Mouse (Mus musculus) myocyte (in vitro differentiated cells): ENCODE measurements around the gene Gm11541. TPM values are rescaled to one million over a fixed set of nuclear protein-coding genes. Genes with fewer than 3 reads are reported as not detected.

Experiments
- H3K27me3 ChIP-seq: one replicate; pipeline ENCODE4 v1.6.1; 2011; ENCODE audit not compliant: control insufficient read depth, insufficient read depth, insufficient read length
- H3K36me3 ChIP-seq: one replicate; pipeline ENCODE4 v1.6.1; 2011; ENCODE audit not compliant: control insufficient read depth, insufficient read depth
- H3K4me2 ChIP-seq: one replicate; pipeline ENCODE4 v1.6.1; 2011; ENCODE audit warnings: low read depth, control low read depth
- H3K4me3 ChIP-seq: one replicate; pipeline ENCODE4 v1.5.1; 2011; ENCODE audit warnings: mild to moderate bottlenecking, control low read depth, moderate library complexity
- H3K79me2 ChIP-seq: one replicate; pipeline ENCODE4 v1.6.1; 2011; ENCODE audit not compliant: control insufficient read depth, insufficient read depth
- H3ac ChIP-seq: one replicate; pipeline ENCODE4 v1.6.1; 2011; ENCODE audit not compliant: control insufficient read depth, insufficient read length
- CEBPB ChIP-seq: IDR thresholded peaks from 2 replicates; pipeline ENCODE4 v1.6.1; 2011; ENCODE audit warnings: mild to moderate bottlenecking, moderate library complexity; ENCODE audit not compliant: poor library complexity, insufficient read depth, severe bottlenecking
- E2F4 ChIP-seq: IDR thresholded peaks from one replicate; pipeline ENCODE4 v1.6.1; 2011; ENCODE audit warnings: mild to moderate bottlenecking, control low read depth, moderate library complexity; ENCODE audit not compliant: insufficient read depth
- MAX ChIP-seq: IDR thresholded peaks from one replicate; pipeline ENCODE4 v1.6.1; 2011; ENCODE audit warnings: low read depth, mild to moderate bottlenecking, control low read depth
- MYOD1 ChIP-seq, 3 experiments: IDR thresholded peaks; one replicate each; pipeline ENCODE4 v1.6.1; 2011; ENCODE audit warnings: control low read depth in 2 of 3, low read depth in 2 of 3, mild to moderate bottlenecking in 2 of 3, moderate library complexity in 1 of 3; ENCODE audit not compliant: insufficient read length in 2 of 3, control insufficient read depth in 1 of 3
- MYOG ChIP-seq, 3 experiments: IDR thresholded peaks; one replicate each; pipeline ENCODE4 v1.6.1; 2011; ENCODE audit warnings: control low read depth in 2 of 3, low read depth in 2 of 3, mild to moderate bottlenecking in 2 of 3; ENCODE audit not compliant: insufficient read length in 2 of 3, control insufficient read depth in 1 of 3, insufficient read depth in 1 of 3
- POLR2A ChIP-seq: IDR thresholded peaks from one replicate; pipeline ENCODE4 v1.6.1; 2011; ENCODE audit warnings: low read depth, mild to moderate bottlenecking, control low read depth, moderate library complexity; ENCODE audit not compliant: insufficient read length
- POLR2AphosphoS2 ChIP-seq: IDR thresholded peaks from one replicate; pipeline ENCODE4 v1.6.1; 2011; ENCODE audit warnings: low read depth, control low read depth; ENCODE audit not compliant: insufficient read length
- REST ChIP-seq: IDR thresholded peaks from one replicate; pipeline ENCODE4 v1.6.1; 2011; ENCODE audit warnings: mild to moderate bottlenecking, control low read depth, moderate library complexity; ENCODE audit not compliant: insufficient read depth, insufficient read length
- SRF ChIP-seq: IDR thresholded peaks from one replicate; pipeline ENCODE4 v1.6.1; 2011; ENCODE audit warnings: low read depth; ENCODE audit not compliant: control insufficient read depth, insufficient read length
- TCF12 ChIP-seq: IDR thresholded peaks from one replicate; pipeline ENCODE4 v1.6.1; 2011; ENCODE audit warnings: mild to moderate bottlenecking, control low read depth; ENCODE audit not compliant: poor library complexity, insufficient read depth, severe bottlenecking
- TCF3 ChIP-seq: IDR thresholded peaks from one replicate; pipeline ENCODE4 v1.6.1; 2011; ENCODE audit warnings: low read depth, control low read depth; ENCODE audit not compliant: insufficient read length
- USF1 ChIP-seq: IDR thresholded peaks from one replicate; pipeline ENCODE4 v1.6.1; 2011; ENCODE audit warnings: low read depth, mild to moderate bottlenecking, control low read depth, moderate library complexity
- polyA plus RNA-seq: library from polyadenylated mRNA; unstranded; fragments of >200 nt; fragmentation: generic; extraction: Trizol; gene quantifications from one replicate; pipeline ENCODE4 v1.2.1, GENCODE M21; 2012; ENCODE audit warnings: missing spikeins

Gm11541 gene
- polyA plus RNA-seq, 1 experiment: not detected

DNA sequence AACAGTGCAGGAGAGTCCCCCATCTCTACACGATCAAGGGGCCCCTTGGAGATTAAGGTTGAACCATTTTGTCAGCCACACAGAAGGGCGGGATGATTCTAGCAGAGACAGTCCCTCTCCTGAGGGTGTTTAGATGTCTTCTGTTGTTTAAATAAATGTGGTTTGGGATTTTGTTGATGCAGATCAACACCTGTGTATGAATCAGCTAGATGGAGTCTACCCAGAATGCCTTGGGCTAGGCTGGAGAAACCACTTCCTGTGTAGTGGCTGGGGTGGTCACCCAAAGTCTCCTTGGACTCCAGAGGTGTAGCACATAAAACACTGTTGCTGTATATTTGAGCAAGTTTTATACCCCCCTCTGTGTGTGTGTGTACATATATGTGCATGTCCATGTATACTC lies 14.9 kb upstream of the Gm11541 start:
- H3K4me3 ChIP-seq: no peak overlapping the region
- H3K4me2 ChIP-seq: peak overlapping the region; percentile 10
- TF ChIP-seq MYOG (IDR thresholded peaks at IDR 0.05; ENCODE audit: control insufficient read depth in 1 of 3, insufficient read depth in 1 of 3, insufficient read length in 2 of 3, low read depth in 2 of 3) (no peak), CEBPB (no peak), MYOD1 (IDR thresholded peaks at IDR 0.05; ENCODE audit: control insufficient read depth in 1 of 3, insufficient read length in 2 of 3, low read depth in 2 of 3) (no peak), E2F4 (no peak), SRF (no peak), POLR2AphosphoS2 (no peak), USF1 (no peak), MAX (no peak)
- no peaks in the 10 kb centered on the region for H3K27me3 ChIP-seq
- no peaks in the 10 kb centered on the region for H3K79me2 ChIP-seq
- no peak overlapping the region for H3ac ChIP-seq
- H3K36me3 ChIP-seq: no peaks in the 10 kb centered on the region

DNA sequence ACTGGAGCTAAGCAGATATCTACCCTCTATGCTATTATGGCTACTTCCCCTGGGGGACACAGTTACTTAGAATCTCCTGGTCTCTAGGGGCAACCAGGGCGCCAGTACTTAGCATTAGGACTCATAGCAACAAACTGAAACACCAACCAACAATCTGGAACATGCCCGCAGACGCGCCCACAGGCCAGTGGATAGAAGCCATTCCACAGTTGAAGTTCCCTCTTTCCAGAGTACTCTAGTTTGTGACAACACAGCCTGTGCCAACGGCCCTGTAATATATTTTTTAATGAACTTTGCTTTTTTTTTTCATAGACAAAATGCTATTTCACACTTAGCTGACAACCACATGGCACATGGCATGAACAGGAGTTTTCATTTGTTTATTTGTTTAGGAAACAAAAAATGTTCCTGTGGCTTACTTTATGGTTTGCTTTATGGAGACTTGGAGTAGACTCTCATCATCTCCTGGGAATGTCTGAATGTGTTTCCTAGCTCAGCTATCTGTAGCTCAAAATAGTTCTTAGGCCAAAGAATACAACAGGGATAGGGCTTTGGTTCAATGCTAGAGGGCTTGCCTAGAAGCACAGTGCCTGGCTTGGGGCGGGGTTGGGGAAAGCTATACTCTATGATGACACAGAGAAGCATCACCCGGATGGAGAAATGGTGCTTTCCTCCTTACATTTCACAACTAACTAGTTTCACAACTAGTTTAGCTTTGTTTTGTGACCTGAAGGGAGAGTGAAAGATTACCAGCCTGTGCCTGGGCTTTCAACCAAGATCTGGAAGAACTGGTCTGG lies 14.0 kb upstream of the Gm11541 start:
- Histone ChIP-seq H3K79me2 (no peaks in the 10 kb centered on the region), H3K27me3 (no peaks in the 10 kb centered on the region), H3K36me3 (no peaks in the 10 kb centered on the region), H3K4me3 (no peak overlapping the region), H3ac (no peak overlapping the region), H3K4me2 (no peak overlapping the region)
- TF ChIP-seq MAX: no peak

DNA sequence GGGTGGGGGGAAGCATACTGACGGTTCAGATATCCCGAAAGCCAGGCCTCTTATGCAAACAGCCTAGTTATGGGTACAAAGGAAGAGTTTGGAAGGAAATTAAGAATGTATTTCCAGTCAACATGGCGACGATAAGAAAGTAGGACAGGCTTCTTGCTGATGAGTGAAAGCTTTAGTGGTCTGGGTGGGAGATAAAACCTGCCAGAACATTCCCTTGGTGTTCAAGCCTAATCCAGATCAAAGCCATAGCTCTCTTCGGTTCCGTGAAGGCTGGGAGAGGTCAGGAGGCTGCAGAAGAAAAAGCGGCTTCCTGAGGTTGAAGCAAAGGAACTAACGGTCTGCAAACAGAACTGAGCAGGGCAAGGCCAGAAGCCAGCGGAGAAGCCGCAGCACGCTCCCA lies 12.9 kb upstream of the Gm11541 start:
- no peak overlapping the region for H3ac ChIP-seq
- H3K4me2 ChIP-seq: no peak overlapping the region
- no peaks in the 10 kb centered on the region for H3K36me3 ChIP-seq
- TF ChIP-seq POLR2AphosphoS2: no peak
- TF ChIP-seq TCF12: no peak
- TF ChIP-seq REST: no peak
- TF ChIP-seq SRF: no peak
- no peak for TF ChIP-seq MYOD1 (IDR thresholded peaks at IDR 0.05; ENCODE audit: control insufficient read depth in 1 of 3, insufficient read length in 2 of 3, low read depth in 2 of 3)
- TF ChIP-seq POLR2A: no peak
- TF ChIP-seq USF1: no peak
- no peak for TF ChIP-seq MYOG (IDR thresholded peaks at IDR 0.05; ENCODE audit: control insufficient read depth in 1 of 3, insufficient read depth in 1 of 3, insufficient read length in 2 of 3, low read depth in 2 of 3)
- TF ChIP-seq CEBPB: no peak
- no peak for TF ChIP-seq MAX
- TF ChIP-seq E2F4: no peak
- TF ChIP-seq TCF3: no peak
- no peaks in the 10 kb centered on the region for H3K27me3 ChIP-seq
- H3K79me2 ChIP-seq: no peaks in the 10 kb centered on the region
- no peak overlapping the region for H3K4me3 ChIP-seq

DNA sequence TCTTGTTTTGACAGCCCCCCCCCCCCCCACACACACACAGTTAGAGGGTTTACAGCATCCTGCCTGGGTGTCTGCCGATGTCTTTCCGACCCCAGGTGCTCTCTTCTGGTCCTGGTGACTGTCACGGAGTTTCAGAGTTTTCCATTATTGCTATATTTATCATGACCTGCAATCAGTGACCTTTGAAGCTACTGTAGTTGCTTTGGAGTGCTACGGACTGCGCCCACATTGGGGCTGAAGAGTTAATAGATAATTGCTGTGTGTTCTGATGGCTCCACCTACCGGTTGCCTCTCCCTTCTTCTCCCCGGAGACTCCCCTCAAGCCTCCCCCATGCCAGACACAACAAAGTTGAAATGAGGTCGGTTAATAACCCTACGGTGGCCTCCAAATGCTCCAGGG lies 12.5 kb upstream of the Gm11541 start:
- Histone ChIP-seq H3K4me3 (no peak overlapping the region), H3K79me2 (no peaks in the 10 kb centered on the region), H3K4me2 (no peak overlapping the region), H3K27me3 (no peaks in the 10 kb centered on the region), H3ac (no peak overlapping the region), H3K36me3 (no peaks in the 10 kb centered on the region)
- no peak for TF ChIP-seq MYOD1 (IDR thresholded peaks at IDR 0.05; ENCODE audit: control insufficient read depth in 1 of 3, insufficient read length in 2 of 3, low read depth in 2 of 3)
- TF ChIP-seq TCF3: no peak

DNA sequence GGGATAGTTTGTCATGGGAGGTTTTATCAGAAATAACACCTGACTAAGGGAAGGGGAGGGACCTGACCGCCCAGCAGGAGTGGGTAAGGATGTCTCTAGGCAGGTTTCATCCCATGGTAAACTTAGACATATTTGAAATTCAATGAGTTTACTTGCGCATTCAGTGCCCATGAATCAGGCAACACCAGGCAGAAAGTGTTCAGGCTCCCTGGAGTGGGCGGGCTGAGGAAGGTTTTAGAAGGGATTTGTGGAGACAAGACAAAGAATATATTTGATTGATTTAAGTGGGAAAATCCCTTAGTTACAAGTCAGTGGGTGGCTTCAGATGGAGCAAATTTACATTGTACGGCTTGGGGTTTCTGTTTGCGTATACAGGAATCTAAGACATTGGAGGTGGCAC lies 11.3 kb upstream of the Gm11541 start:
- Histone ChIP-seq H3K36me3 (no peaks in the 10 kb centered on the region), H3K79me2 (no peaks in the 10 kb centered on the region), H3K4me2 (no peak overlapping the region), H3ac (no peak overlapping the region), H3K4me3 (no peak overlapping the region), H3K27me3 (no peaks in the 10 kb centered on the region)
- TF ChIP-seq TCF3: no peak
- TF ChIP-seq E2F4: no peak
- no peak for TF ChIP-seq MYOG (IDR thresholded peaks at IDR 0.05; ENCODE audit: control insufficient read depth in 1 of 3, insufficient read depth in 1 of 3, insufficient read length in 2 of 3, low read depth in 2 of 3)
- TF ChIP-seq CEBPB: no peak
- no peak for TF ChIP-seq REST
- no peak for TF ChIP-seq POLR2AphosphoS2
- TF ChIP-seq POLR2A: no peak
- no peak for TF ChIP-seq USF1
- no peak for TF ChIP-seq TCF12
- TF ChIP-seq SRF: no peak
- TF ChIP-seq MYOD1 (IDR thresholded peaks at IDR 0.05; ENCODE audit: control insufficient read depth in 1 of 3, insufficient read length in 2 of 3, low read depth in 2 of 3): no peak
